Mouse (Mus musculus): Measurements from ENCODE around the gene Tigar. TPM values are rescaled to one million over a fixed set of nuclear protein-coding genes. Genes with fewer than 3 reads are reported as not detected.
A peak's percentile ranks its signal among the peaks of the same experiment; 100 is the strongest.

Tigar gene
- polyA plus RNA-seq, 1 experiment from 2014 or later: 6.1 TPM

GRCm38 (mm10) chr6:127132719-127133118, 23.4 kb upstream of the Tigar start:
- Histone ChIP-seq H3K9me3 (no peaks in the 10 kb centered on the region), H3K4me3 (no peak overlapping the region), H3K4me1 (replicated peaks) (peaks cover 25% of the 10 kb centered on the region), H3K36me3 (no peaks in the 10 kb centered on the region), H3K9ac (no peak overlapping the region), H3K27me3 (no peaks in the 10 kb centered on the region), H3K27ac (replicated peaks) (no peak overlapping the region), H3K4me2 (no peak overlapping the region)
- ATAC-seq (ENCODE audit: low FRiP score, low read depth): no peak
- WGBS: 71% methylated on average over 3 of the region's 3 CpGs

GRCm38 (mm10) chr6:127131946-127132345, 22.6 kb upstream of the Tigar start:
- ATAC-seq (ENCODE audit: low FRiP score, low read depth): no peak
- Histone ChIP-seq H3K27me3 (no peaks in the 10 kb centered on the region), H3K36me3 (no peaks in the 10 kb centered on the region), H3K4me2 (no peak overlapping the region), H3K27ac (replicated peaks) (no peak overlapping the region), H3K4me3 (no peak overlapping the region), H3K9ac (no peak overlapping the region), H3K9me3 (no peaks in the 10 kb centered on the region), H3K4me1 (replicated peaks) (peaks cover 25% of the 10 kb centered on the region)
- WGBS: 92% methylated on average over 3 of the region's 3 CpGs

GRCm38 (mm10) chr6:127130377-127130776, 21.0 kb upstream of the Tigar start:
- WGBS: 58% methylated on average over 13 of the region's 13 CpGs
- Histone ChIP-seq H3K9me3 (no peaks in the 10 kb centered on the region), H3K4me2 (no peak overlapping the region), H3K36me3 (no peaks in the 10 kb centered on the region), H3K9ac (no peak overlapping the region), H3K27me3 (no peaks in the 10 kb centered on the region), H3K4me1 (replicated peaks) (peaks cover 25% of the 10 kb centered on the region), H3K4me3 (no peak overlapping the region), H3K27ac (replicated peaks) (no peak overlapping the region)
- no peak for ATAC-seq (ENCODE audit: low FRiP score, low read depth)

- Histone ChIP-seq H3K27ac (replicated peaks) (no peak overlapping the region), H3K4me2 (no peak overlapping the region), H3K9me3 (no peaks in the 10 kb centered on the region), H3K9ac (no peak overlapping the region), H3K27me3 (no peaks in the 10 kb centered on the region), H3K4me3 (no peak overlapping the region), H3K36me3 (no peaks in the 10 kb centered on the region), H3K4me1 (replicated peaks) (peaks cover 21% of the 10 kb centered on the region)
- WGBS: 89% methylated on average over 14 of the region's 14 CpGs
- no peak for ATAC-seq (ENCODE audit: low FRiP score, low read depth)
Observed at GRCm38 (mm10) chr6:127129659-127130058, 20.3 kb upstream of the Tigar start.

- no peak for ATAC-seq (ENCODE audit: low FRiP score, low read depth)
- Histone ChIP-seq H3K4me2 (no peak overlapping the region), H3K9me3 (no peaks in the 10 kb centered on the region), H3K27ac (replicated peaks) (no peak overlapping the region), H3K4me3 (no peak overlapping the region), H3K4me1 (replicated peaks) (no peaks in the 10 kb centered on the region), H3K9ac (no peak overlapping the region), H3K36me3 (no peaks in the 10 kb centered on the region), H3K27me3 (no peaks in the 10 kb centered on the region)
- 88% methylated on average over 7 of the region's 7 CpGs for WGBS
Observed at GRCm38 (mm10) chr6:127123506-127123905, 14.1 kb upstream of the Tigar start.

GRCm38 (mm10) chr6:127122996-127123395, 13.6 kb upstream of the Tigar start:
- Histone ChIP-seq H3K4me1 (replicated peaks) (no peaks in the 10 kb centered on the region), H3K4me2 (no peak overlapping the region), H3K4me3 (no peak overlapping the region), H3K9ac (no peak overlapping the region), H3K9me3 (no peaks in the 10 kb centered on the region), H3K27me3 (no peaks in the 10 kb centered on the region), H3K27ac (replicated peaks) (no peak overlapping the region), H3K36me3 (no peaks in the 10 kb centered on the region)
- no peak for ATAC-seq (ENCODE audit: low FRiP score, low read depth)
- WGBS: 94% methylated on average over 5 of the region's 5 CpGs

- no peak for ATAC-seq (ENCODE audit: low FRiP score, low read depth)
- Histone ChIP-seq H3K4me1 (replicated peaks) (no peaks in the 10 kb centered on the region), H3K27ac (replicated peaks) (no peak overlapping the region), H3K9me3 (no peaks in the 10 kb centered on the region), H3K4me2 (no peak overlapping the region), H3K36me3 (no peaks in the 10 kb centered on the region), H3K27me3 (no peaks in the 10 kb centered on the region), H3K9ac (no peak overlapping the region), H3K4me3 (no peak overlapping the region)
- 82% methylated on average over 4 of the region's 4 CpGs for WGBS
Observed at GRCm38 (mm10) chr6:127122221-127122806, 13.0 kb upstream of the Tigar start.

GRCm38 (mm10) chr6:127114753-127115456, 5.5 kb upstream of the Tigar start:
- H3K4me2 ChIP-seq: no peak overlapping the region
- peak; percentile 74 for ATAC-seq (ENCODE audit: low FRiP score, low read depth)
- H3K27me3 ChIP-seq: peaks cover 2% of the 10 kb centered on the region; the same call in 1 of the 2 replicates
- H3K9me3 ChIP-seq: no peaks in the 10 kb centered on the region
- H3K9ac ChIP-seq: no peak overlapping the region
- H3K4me1 ChIP-seq (replicated peaks): no peaks in the 10 kb centered on the region
- H3K4me3 ChIP-seq: no peak overlapping the region
- peak overlapping the region; percentile 48 for H3K27ac ChIP-seq (replicated peaks)
- WGBS: 51% methylated on average over 23 of the region's 23 CpGs
- no peaks in the 10 kb centered on the region for H3K36me3 ChIP-seq

GRCm38 (mm10) chr6:127108368-127109060, 843 bp downstream of the Tigar start:
- peak overlapping the region; percentile 56 for H3K4me3 ChIP-seq
- H3K9me3 ChIP-seq: no peaks in the 10 kb centered on the region
- peak overlapping the region; percentile 83 for H3K4me2 ChIP-seq
- no peak for ATAC-seq (ENCODE audit: low FRiP score, low read depth)
- H3K27me3 ChIP-seq: no peaks in the 10 kb centered on the region
- peak overlapping the region; percentile 51 for H3K9ac ChIP-seq
- no peak overlapping the region for H3K27ac ChIP-seq (replicated peaks)
- WGBS: 46% methylated on average over 20 of the region's 20 CpGs
- H3K4me1 ChIP-seq (replicated peaks): peaks cover 10% of the 10 kb centered on the region
- H3K36me3 ChIP-seq: no peaks in the 10 kb centered on the region

- peaks cover 10% of the 10 kb centered on the region for H3K4me1 ChIP-seq (replicated peaks)
- H3K9ac ChIP-seq: no peak overlapping the region
- H3K27ac ChIP-seq (replicated peaks): no peak overlapping the region
- H3K9me3 ChIP-seq: no peaks in the 10 kb centered on the region
- no peaks in the 10 kb centered on the region for H3K27me3 ChIP-seq
- no peak overlapping the region for H3K4me2 ChIP-seq
- H3K36me3 ChIP-seq: no peaks in the 10 kb centered on the region
- ATAC-seq (ENCODE audit: low FRiP score, low read depth): no peak
- no peak overlapping the region for H3K4me3 ChIP-seq
Observed at GRCm38 (mm10) chr6:127107413-127107812, 1.9 kb downstream of the Tigar start.

GRCm38 (mm10) chr6:127106726-127107125, 2.6 kb downstream of the Tigar start:
- H3K36me3 ChIP-seq: no peaks in the 10 kb centered on the region
- peaks cover 10% of the 10 kb centered on the region for H3K4me1 ChIP-seq (replicated peaks)
- 53% methylated on average over 5 of the region's 5 CpGs for WGBS
- no peaks in the 10 kb centered on the region for H3K27me3 ChIP-seq
- H3K27ac ChIP-seq (replicated peaks): no peak overlapping the region
- ATAC-seq (ENCODE audit: low FRiP score, low read depth): no peak
- no peak overlapping the region for H3K9ac ChIP-seq
- no peak overlapping the region for H3K4me2 ChIP-seq
- no peak overlapping the region for H3K4me3 ChIP-seq
- H3K9me3 ChIP-seq: no peaks in the 10 kb centered on the region

- peaks cover 10% of the 10 kb centered on the region for H3K4me1 ChIP-seq (replicated peaks)
- no peaks in the 10 kb centered on the region for H3K36me3 ChIP-seq
- WGBS: 92% methylated on average over 5 of the region's 5 CpGs
- H3K9me3 ChIP-seq: no peaks in the 10 kb centered on the region
- H3K27ac ChIP-seq (replicated peaks): no peak overlapping the region
- no peak overlapping the region for H3K4me3 ChIP-seq
- H3K9ac ChIP-seq: no peak overlapping the region
- no peaks in the 10 kb centered on the region for H3K27me3 ChIP-seq
- no peak overlapping the region for H3K4me2 ChIP-seq
- no peak for ATAC-seq (ENCODE audit: low FRiP score, low read depth)
Observed at GRCm38 (mm10) chr6:127106189-127106588, 3.2 kb downstream of the Tigar start.
